Mouse (Mus musculus): ENCODE measurements around the gene Olfr222.

DNA sequence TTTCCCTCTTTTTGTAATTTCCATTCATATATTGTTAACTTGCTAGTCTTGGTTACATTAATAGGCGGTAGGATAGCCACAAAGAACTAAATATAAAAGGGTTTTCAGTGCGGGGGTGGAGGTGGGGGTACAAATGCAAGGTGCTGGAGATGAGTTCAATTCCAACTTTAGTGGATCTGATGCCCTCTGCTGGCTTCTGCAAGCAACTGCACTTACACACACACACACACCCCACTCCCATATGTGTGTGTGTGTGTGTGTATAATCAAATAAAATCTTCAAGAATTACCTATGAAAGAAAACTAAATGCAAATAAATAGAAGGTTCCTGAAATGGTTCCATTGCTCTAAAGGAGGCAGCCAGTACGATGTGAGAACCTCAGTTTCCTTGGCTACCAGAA is 6.7 kb downstream of the Olfr222 start:
- TF ChIP-seq CTCF (IDR thresholded peaks at IDR 0.05; ENCODE audit: low read depth) (peak; percentile 73), EP300 (IDR thresholded peaks at IDR 0.05; ENCODE audit: low read depth) (no peak)
